Mouse (Mus musculus) E14TG2a.4 (cell line): Measurements from ENCODE around the gene Clec1a.

Experiments
- CTCF ChIP-seq: conservative IDR thresholded peaks from 2 replicates; pipeline ENCODE4 v1.5.1; 2014; ENCODE audit warnings: low read length
- POU5F1 ChIP-seq: IDR thresholded peaks from 2 replicates; pipeline ENCODE4 v1.6.1; 2014; ENCODE audit warnings: low read length, borderline replicate concordance

GRCm38 (mm10) chr6:129497345-129498218 is 45.8 kb upstream of the Clec1a start:
- TF ChIP-seq CTCF (no peak), POU5F1 (no peak)
